Mouse (Mus musculus) right cerebral cortex, postnatal 4 days (tissue): ENCODE measurements around the gene P4ha3.
"Not testable (repeated sequence)": the region's sequence is repeated elsewhere in the genome, so short reads cannot be mapped to it uniquely, and the experiment has no call there.

ENCODE experiments used
- DNase-seq: peaks from one replicate; pipeline ENCODE4 v3.0.0-alpha.2; 2022

Gene P4ha3

GRCm38 (mm10) chr7:100285383-100285782 is at the start of gene P4ha3:
Gene P4ha3 (plus strand): TSS chr7:100285520.
- peak; percentile 32 for DNase-seq

- no peak for DNase-seq
Measured at GRCm38 (mm10) chr7:100238271-100238670, 47.0 kb upstream of the P4ha3 start.

GRCm38 (mm10) chr7:100240601-100241000 is 44.7 kb upstream of the P4ha3 start:
- no peak for DNase-seq

- no peak for DNase-seq
Measured at GRCm38 (mm10) chr7:100243007-100243406, 42.3 kb upstream of the P4ha3 start.

- no peak for DNase-seq
Measured at GRCm38 (mm10) chr7:100244225-100244624, 41.1 kb upstream of the P4ha3 start.

- DNase-seq: no peak
Measured at GRCm38 (mm10) chr7:100245176-100245575, 40.1 kb upstream of the P4ha3 start.

- no peak for DNase-seq
Measured at GRCm38 (mm10) chr7:100250667-100251066, 34.7 kb upstream of the P4ha3 start.

GRCm38 (mm10) chr7:100262350-100262749 is 23.0 kb upstream of the P4ha3 start:
- no peak for DNase-seq

- DNase-seq: not testable (repeated sequence)
Measured at GRCm38 (mm10) chr7:100264934-100265333, 20.4 kb upstream of the P4ha3 start.

- no peak for DNase-seq
Measured at GRCm38 (mm10) chr7:100272369-100272768, 13.0 kb upstream of the P4ha3 start.

- DNase-seq: no peak
Measured at GRCm38 (mm10) chr7:100274507-100274906, 10.8 kb upstream of the P4ha3 start.

- peak; percentile 43 for DNase-seq
Measured at GRCm38 (mm10) chr7:100276397-100276796, 8.9 kb upstream of the P4ha3 start.

GRCm38 (mm10) chr7:100279803-100280202 is 5.5 kb upstream of the P4ha3 start:
- DNase-seq: no peak

GRCm38 (mm10) chr7:100281596-100281995 is 3.7 kb upstream of the P4ha3 start:
- DNase-seq: no peak

GRCm38 (mm10) chr7:100283298-100283697 is 2.0 kb upstream of the P4ha3 start:
- no peak for DNase-seq

- DNase-seq: peak; percentile 56
Measured at GRCm38 (mm10) chr7:100287748-100288578, 2.6 kb downstream of the P4ha3 start.

GRCm38 (mm10) chr7:100288622-100289021 is 3.3 kb downstream of the P4ha3 start:
- no peak for DNase-seq

- DNase-seq: no peak
Measured at GRCm38 (mm10) chr7:100293546-100293945, 8.2 kb downstream of the P4ha3 start.

GRCm38 (mm10) chr7:100295745-100296144 is 10.4 kb downstream of the P4ha3 start:
- DNase-seq: no peak

- no peak for DNase-seq
Measured at GRCm38 (mm10) chr7:100296699-100297098, 11.4 kb downstream of the P4ha3 start.

- no peak for DNase-seq
Measured at GRCm38 (mm10) chr7:100298861-100299510, 13.7 kb downstream of the P4ha3 start.

- DNase-seq: no peak
Measured at GRCm38 (mm10) chr7:100301390-100301789, 16.1 kb downstream of the P4ha3 start.

- peak; percentile 60 for DNase-seq
Measured at GRCm38 (mm10) chr7:100302316-100302715, 17.0 kb downstream of the P4ha3 start.

- no peak for DNase-seq
Measured at GRCm38 (mm10) chr7:100305894-100306293, 20.6 kb downstream of the P4ha3 start.
